Mouse (Mus musculus): ENCODE data around the gene E4f1.
A peak's percentile ranks its signal among the peaks of the same experiment; 100 is the strongest.

The E4f1 gene

GRCm38 (mm10) chr17:24475586-24475985, 5.5 kb upstream of the E4f1 start:
- TF ChIP-seq GATA4 (IDR thresholded peaks at IDR 0.05; ENCODE audit: insufficient replicate concordance, low read length) = no peak

- TF ChIP-seq GATA4 (IDR thresholded peaks at IDR 0.05; ENCODE audit: insufficient replicate concordance, low read length) = no peak
Measured at GRCm38 (mm10) chr17:24474557-24474956, 4.4 kb upstream of the E4f1 start.

- no peak for TF ChIP-seq GATA4 (IDR thresholded peaks at IDR 0.05; ENCODE audit: insufficient replicate concordance, low read length)
Measured at GRCm38 (mm10) chr17:24473612-24474275, 3.6 kb upstream of the E4f1 start, which contains the start of gene Bricd5. Gene Bricd5, plus strand, starts transcription at chr17:24473884.

- no peak for TF ChIP-seq GATA4 (IDR thresholded peaks at IDR 0.05; ENCODE audit: insufficient replicate concordance, low read length)
Measured at GRCm38 (mm10) chr17:24472512-24472911, 2.4 kb upstream of the E4f1 start.

GRCm38 (mm10) chr17:24470701-24471527, 801 bp upstream of the E4f1 start:
- no peak for TF ChIP-seq GATA4 (IDR thresholded peaks at IDR 0.05; ENCODE audit: insufficient replicate concordance, low read length)

GRCm38 (mm10) chr17:24469336-24469909, 690 bp downstream of the E4f1 start:
- TF ChIP-seq GATA4 (IDR thresholded peaks at IDR 0.05; ENCODE audit: insufficient replicate concordance, low read length) = no peak

- no peak for TF ChIP-seq GATA4 (IDR thresholded peaks at IDR 0.05; ENCODE audit: insufficient replicate concordance, low read length)
Measured at GRCm38 (mm10) chr17:24468636-24469246, 1.4 kb downstream of the E4f1 start.

- TF ChIP-seq GATA4 (IDR thresholded peaks at IDR 0.05; ENCODE audit: insufficient replicate concordance, low read length) = no peak
Measured at GRCm38 (mm10) chr17:24463374-24464133, 6.6 kb downstream of the E4f1 start.

- no peak for TF ChIP-seq GATA4 (IDR thresholded peaks at IDR 0.05; ENCODE audit: insufficient replicate concordance, low read length)
Measured at GRCm38 (mm10) chr17:24462932-24463331, 7.2 kb downstream of the E4f1 start.

GRCm38 (mm10) chr17:24461580-24461979, 8.5 kb downstream of the E4f1 start:
- TF ChIP-seq GATA4 (IDR thresholded peaks at IDR 0.05; ENCODE audit: insufficient replicate concordance, low read length) = no peak

GRCm38 (mm10) chr17:24454756-24455522, 15.2 kb downstream of the E4f1 start:
- peak; percentile 23; the same call in 1 of the 2 replicates for TF ChIP-seq GATA4 (IDR thresholded peaks at IDR 0.05; ENCODE audit: insufficient replicate concordance, low read length)

- no peak for TF ChIP-seq GATA4 (IDR thresholded peaks at IDR 0.05; ENCODE audit: insufficient replicate concordance, low read length)
Measured at GRCm38 (mm10) chr17:24454218-24454755, 15.8 kb downstream of the E4f1 start.

GRCm38 (mm10) chr17:24453372-24453771, 16.7 kb downstream of the E4f1 start:
- TF ChIP-seq GATA4 (IDR thresholded peaks at IDR 0.05; ENCODE audit: insufficient replicate concordance, low read length) = no peak

GRCm38 (mm10) chr17:24451220-24451619, 18.9 kb downstream of the E4f1 start:
- no peak for TF ChIP-seq GATA4 (IDR thresholded peaks at IDR 0.05; ENCODE audit: insufficient replicate concordance, low read length)

Measured in liver, adult (tissue).